Mouse (Mus musculus) hindbrain, embryonic 16.5 days (tissue): ENCODE measurements around the gene Sox5. TPM values are rescaled to one million over a fixed set of nuclear protein-coding genes. Genes with fewer than 3 reads are reported as not detected.

Experiments used
- ATAC-seq: fragments of 200-750 bp; cut with Nextera tagmentation; 2 replicates; pipeline ENCODE4 v1.8.0; 2017; ENCODE audit warnings: moderate TSS enrichment, moderate library complexity
- H3K27ac ChIP-seq: fragments of 300-500 bp; sonication (generic); 2 replicates; pipeline ENCODE4 v1.5.1; 2014; ENCODE audit warnings: low read depth, mild to moderate bottlenecking, control low read depth, low read length, moderate library complexity
- H3K27me3 ChIP-seq: fragments of 300-500 bp; sonication (generic); replicated peaks from 2 replicates; pipeline ENCODE4 v1.6.1; 2014; ENCODE audit warnings: low read length; ENCODE audit not compliant: control insufficient read depth, insufficient read depth
- H3K36me3 ChIP-seq: fragments of 300-500 bp; sonication (generic); 2 replicates; pipeline ENCODE4 v1.6.1; 2014; ENCODE audit warnings: mild to moderate bottlenecking, low read length, moderate library complexity, mixed read lengths; ENCODE audit not compliant: control insufficient read depth, insufficient read depth
- H3K4me1 ChIP-seq: fragments of 300-500 bp; sonication (generic); 2 replicates; pipeline ENCODE4 v1.6.1; 2014; ENCODE audit warnings: low read depth, low read length; ENCODE audit not compliant: control insufficient read depth, insufficient read depth
- H3K4me2 ChIP-seq: fragments of 300-500 bp; sonication (generic); 2 replicates; pipeline ENCODE4 v1.6.1; 2014; ENCODE audit warnings: mild to moderate bottlenecking, low read length, control low read depth, moderate library complexity
- H3K4me3 ChIP-seq: fragments of 300-500 bp; sonication (generic); 2 replicates; pipeline ENCODE4 v1.5.1; 2014; ENCODE audit warnings: mild to moderate bottlenecking, low read length, control low read depth, moderate library complexity
- H3K9ac ChIP-seq: fragments of 300-500 bp; sonication (generic); 2 replicates; pipeline ENCODE4 v1.6.1; 2014; ENCODE audit warnings: low read depth, mild to moderate bottlenecking, control low read depth, low read length, moderate library complexity
- H3K9me3 ChIP-seq: fragments of 300-500 bp; sonication (generic); 2 replicates; pipeline ENCODE4 v1.6.1; 2014; ENCODE audit warnings: mild to moderate bottlenecking, low read length, moderate library complexity; ENCODE audit not compliant: control insufficient read depth
- WGBS: fragments of 180-500 bp; shearing (Covaris S2); extraction: QIAGEN DNeasy Blood & Tissue Kit; methylation state at CpG from one replicate; pipeline ENCODE4 v1.1.7; 2014; 5-methylcytosine and 5-hydroxymethylcytosine counted together
- polyA plus RNA-seq: library from polyadenylated mRNA; unstranded; fragments of >200 nt; fragmentation: Nextera tagmentation; extraction: Ambion mirVana; gene quantifications from 2 replicates; pipeline ENCODE4 v1.2.1, GENCODE M21; 2015

Sox5 gene
- polyA plus RNA-seq, 1 experiment from 2014 or later = 40.7 TPM

- Histone ChIP-seq H3K9me3 (no peaks in the 10 kb centered on the region), H3K27me3 (no peaks in the 10 kb centered on the region), H3K4me2 (no peak overlapping the region), H3K4me1 (no peaks in the 10 kb centered on the region), H3K36me3 (no peaks in the 10 kb centered on the region), H3K9ac (no peak overlapping the region), H3K4me3 (no peak overlapping the region), H3K27ac (no peak overlapping the region)
- 55% methylated on average over 9 of the region's 9 CpGs for WGBS
- ATAC-seq = 0 out of 2 replicates have a peak, but pooled peaks have one; percentile 61
These were observed 707.0 kb downstream of the Sox5 start for GRCm38 (mm10) chr6:144074826-144075225.

- no peak for ATAC-seq
- Histone ChIP-seq H3K36me3 (no peaks in the 10 kb centered on the region), H3K27me3 (no peaks in the 10 kb centered on the region), H3K27ac (no peak overlapping the region), H3K9me3 (no peaks in the 10 kb centered on the region), H3K4me3 (no peak overlapping the region), H3K4me2 (no peak overlapping the region), H3K4me1 (no peaks in the 10 kb centered on the region), H3K9ac (no peak overlapping the region)
- WGBS = 90% methylated on average over 5 of the region's 5 CpGs
These were observed 711.3 kb downstream of the Sox5 start for GRCm38 (mm10) chr6:144070461-144070860.

- ATAC-seq = no peak
- H3K9me3 ChIP-seq = no peaks in the 10 kb centered on the region
These were observed 714.3 kb downstream of the Sox5 start for GRCm38 (mm10) chr6:144067491-144067890.

GRCm38 (mm10) chr6:144062428-144062827 lies 719.3 kb downstream of the Sox5 start:
- no peaks in the 10 kb centered on the region for H3K9me3 ChIP-seq
- H3K4me2 ChIP-seq = no peak overlapping the region
- H3K27ac ChIP-seq = no peak overlapping the region
- no peak overlapping the region for H3K9ac ChIP-seq
- no peaks in the 10 kb centered on the region for H3K27me3 ChIP-seq
- H3K4me1 ChIP-seq = no peaks in the 10 kb centered on the region
- 92% methylated on average over 8 of the region's 8 CpGs for WGBS
- H3K36me3 ChIP-seq = no peaks in the 10 kb centered on the region
- ATAC-seq = no peak
- H3K4me3 ChIP-seq = no peak overlapping the region

More at GRCm38 (mm10) chr6:144067491-144067890, 714.3 kb downstream of the Sox5 start:
- Histone ChIP-seq H3K36me3 (no peaks in the 10 kb centered on the region), H3K4me3 (no peak overlapping the region), H3K27me3 (no peaks in the 10 kb centered on the region), H3K9ac (no peak overlapping the region), H3K4me2 (no peak overlapping the region), H3K27ac (no peak overlapping the region), H3K4me1 (no peaks in the 10 kb centered on the region)
- 81% methylated on average over 7 of the region's 7 CpGs for WGBS

- Histone ChIP-seq H3K36me3 (no peaks in the 10 kb centered on the region), H3K4me1 (no peaks in the 10 kb centered on the region), H3K9me3 (no peaks in the 10 kb centered on the region), H3K27ac (no peak overlapping the region), H3K4me2 (no peak overlapping the region), H3K9ac (no peak overlapping the region), H3K4me3 (no peak overlapping the region), H3K27me3 (no peaks in the 10 kb centered on the region)
- no peak for ATAC-seq
- 95% methylated on average over 8 of the region's 8 CpGs for WGBS
These were observed 720.0 kb downstream of the Sox5 start for GRCm38 (mm10) chr6:144061814-144062213.

- Histone ChIP-seq H3K4me2 (peak overlapping the region; percentile 16; the same call in 1 of the 2 replicates), H3K36me3 (no peaks in the 10 kb centered on the region), H3K4me3 (no peak overlapping the region), H3K27me3 (no peaks in the 10 kb centered on the region), H3K9me3 (no peaks in the 10 kb centered on the region), H3K9ac (no peak overlapping the region), H3K4me1 (no peaks in the 10 kb centered on the region), H3K27ac (peak overlapping the region; percentile 72)
- WGBS = 75% methylated on average over 14 of the region's 14 CpGs
- ATAC-seq = peak; percentile 80; the same call in 1 of the 2 replicates
These were observed 724.6 kb downstream of the Sox5 start for GRCm38 (mm10) chr6:144057098-144057632.

GRCm38 (mm10) chr6:144056252-144057097 lies 725.3 kb downstream of the Sox5 start:
- H3K36me3 ChIP-seq = no peaks in the 10 kb centered on the region
- 48% methylated on average over 10 of the region's 10 CpGs for WGBS
- peak overlapping the region; percentile 72 for H3K27ac ChIP-seq
- H3K9me3 ChIP-seq = no peaks in the 10 kb centered on the region
- no peak overlapping the region for H3K4me3 ChIP-seq
- H3K27me3 ChIP-seq = no peaks in the 10 kb centered on the region
- no peak overlapping the region for H3K9ac ChIP-seq
- no peaks in the 10 kb centered on the region for H3K4me1 ChIP-seq
- ATAC-seq = peak; percentile 97
- no peak overlapping the region for H3K4me2 ChIP-seq

- no peak overlapping the region for H3K4me2 ChIP-seq
- no peak overlapping the region for H3K4me3 ChIP-seq
- no peak overlapping the region for H3K27ac ChIP-seq
- no peaks in the 10 kb centered on the region for H3K9me3 ChIP-seq
- H3K9ac ChIP-seq = no peak overlapping the region
- no peak for ATAC-seq
- 59% methylated on average over 5 of the region's 5 CpGs for WGBS
- no peaks in the 10 kb centered on the region for H3K4me1 ChIP-seq
- no peaks in the 10 kb centered on the region for H3K27me3 ChIP-seq
- H3K36me3 ChIP-seq = no peaks in the 10 kb centered on the region
These were observed 729.3 kb downstream of the Sox5 start for GRCm38 (mm10) chr6:144052487-144052886.

GRCm38 (mm10) chr6:144051316-144051715 lies 730.5 kb downstream of the Sox5 start:
- no peak overlapping the region for H3K4me3 ChIP-seq
- WGBS = over 99% methylated on average over 5 of the region's 5 CpGs
- no peak overlapping the region for H3K27ac ChIP-seq
- ATAC-seq = no peak
- no peaks in the 10 kb centered on the region for H3K27me3 ChIP-seq
- H3K36me3 ChIP-seq = no peaks in the 10 kb centered on the region
- H3K9ac ChIP-seq = no peak overlapping the region
- H3K4me1 ChIP-seq = no peaks in the 10 kb centered on the region
- no peaks in the 10 kb centered on the region for H3K9me3 ChIP-seq
- no peak overlapping the region for H3K4me2 ChIP-seq
